12 mouse cellular contexts compared by ENCODE assay signal in genomic region chr9:106675965-106676364, GRCm38 (mm10). TPM values are rescaled to one million over a fixed set of nuclear protein-coding genes. Genes with fewer than 3 reads are reported as not detected.
DNase-seq lines count a peak whose midpoint lies in the region; ATAC-seq and TF ChIP-seq lines count a peak whose summit lies in the region.
"Had no signal": no experiment of that assay in that cellular context is flagged by ENCODE, and none has a peak within 500 bp of the region (broad histone marks: within the 10 kb centered on the region; RNA-seq: fewer than 3 reads in every experiment).

No protein-coding gene starts in this region.

- H3K27me3 ChIP-seq in hindbrain, postnatal 0 days (ENCODE audit: insufficient read depth, low read length): no peaks in the 10 kb centered on the region
- H3K27me3 ChIP-seq in hindbrain, embryonic 10.5 days (ENCODE audit: insufficient read depth, poor library complexity, severe bottlenecking): no peaks in the 10 kb centered on the region
- no peaks in the 10 kb centered on the region for H3K27me3 ChIP-seq in midbrain, embryonic 13.5 days
- H3K27me3 ChIP-seq in midbrain, embryonic 10.5 days (ENCODE audit: low read depth, poor library complexity, severe bottlenecking): no peaks in the 10 kb centered on the region
- no peaks in the 10 kb centered on the region for H3K27me3 ChIP-seq in forebrain, embryonic 16.5 days (replicated peaks; ENCODE audit: control insufficient read depth, insufficient read depth, low read length)
- H3K27me3 ChIP-seq: limb, embryonic 15.5 days had no signal

- no peak overlapping the region for H3K27ac ChIP-seq in hindbrain, postnatal 0 days
- H3K27ac ChIP-seq in hindbrain, embryonic 10.5 days: no peak overlapping the region
- H3K27ac ChIP-seq in midbrain, embryonic 13.5 days: no peak overlapping the region
- H3K27ac ChIP-seq in midbrain, embryonic 10.5 days (replicated peaks): no peak overlapping the region
- H3K27ac ChIP-seq in forebrain, embryonic 16.5 days (ENCODE audit: low read length): no peak overlapping the region
- peak overlapping the region; percentile 80; the same call in 1 of the 2 replicates for H3K27ac ChIP-seq in olfactory bulb, adult 2 months (ENCODE audit: insufficient read depth, low read depth, low read length)
- H3K27ac ChIP-seq: limb, embryonic 15.5 days had no signal

- peaks cover 54% of the 10 kb centered on the region for H3K36me3 ChIP-seq in hindbrain, postnatal 0 days (ENCODE audit: insufficient read depth, low read length)
- peaks cover 48% of the 10 kb centered on the region for H3K36me3 ChIP-seq in hindbrain, embryonic 10.5 days
- peaks cover 30% of the 10 kb centered on the region for H3K36me3 ChIP-seq in midbrain, embryonic 13.5 days
- H3K36me3 ChIP-seq in midbrain, embryonic 10.5 days: peaks cover 47% of the 10 kb centered on the region
- H3K36me3 ChIP-seq in forebrain, embryonic 16.5 days (ENCODE audit: control insufficient read depth, insufficient read depth): peaks cover 3% of the 10 kb centered on the region; the same call in 1 of the 2 replicates

- H3K9ac ChIP-seq in hindbrain, postnatal 0 days (replicated peaks; ENCODE audit: low read length): no peak overlapping the region
- no peak overlapping the region for H3K9ac ChIP-seq in midbrain, embryonic 13.5 days (replicated peaks)
- no peak overlapping the region for H3K9ac ChIP-seq in forebrain, embryonic 16.5 days (replicated peaks; ENCODE audit: low read depth, low read length)
- H3K9ac ChIP-seq: limb, embryonic 15.5 days had no signal

- no peak for DNase-seq in hindbrain, postnatal 0 days (ENCODE audit: low spot score)
- no peak for DNase-seq in hindbrain, embryonic 10.5 days (ENCODE audit: low spot score)
- DNase-seq in midbrain, embryonic 10.5 days (ENCODE audit: low spot score): no peak
- no peak for DNase-seq in ovary, adult 18-20 months (ENCODE audit: low spot score)
- no peak for DNase-seq in layer of hippocampus, adult 8-10 months (ENCODE audit: low spot score in 2 of 2)

- H3K4me1 ChIP-seq in hindbrain, postnatal 0 days (ENCODE audit: insufficient read depth, low read length): no peaks in the 10 kb centered on the region
- no peaks in the 10 kb centered on the region for H3K4me1 ChIP-seq in hindbrain, embryonic 10.5 days (replicated peaks)
- H3K4me1 ChIP-seq in midbrain, embryonic 13.5 days (replicated peaks): no peaks in the 10 kb centered on the region
- H3K4me1 ChIP-seq in midbrain, embryonic 10.5 days: no peaks in the 10 kb centered on the region
- no peaks in the 10 kb centered on the region for H3K4me1 ChIP-seq in forebrain, embryonic 16.5 days (replicated peaks; ENCODE audit: control insufficient read depth, insufficient read depth, low read length)
- peaks cover 57% of the 10 kb centered on the region for H3K4me1 ChIP-seq in olfactory bulb, adult 2 months (ENCODE audit: control insufficient read depth, insufficient read depth, low read length)
- H3K4me1 ChIP-seq: limb, embryonic 15.5 days had no signal

- H3K4me2 ChIP-seq in hindbrain, postnatal 0 days (ENCODE audit: low read depth, low read length): no peak overlapping the region
- no peak overlapping the region for H3K4me2 ChIP-seq in midbrain, embryonic 13.5 days (replicated peaks)
- H3K4me2 ChIP-seq in forebrain, embryonic 16.5 days (ENCODE audit: low read length): no peak overlapping the region
- H3K4me2 ChIP-seq: limb, embryonic 15.5 days had no signal

- ATAC-seq in hindbrain, postnatal 0 days: 0 out of 2 replicates have a peak, but pooled peaks have one; percentile 21
- peak; percentile 55; the same call in 1 of the 2 replicates for ATAC-seq in midbrain, embryonic 13.5 days
- peak; percentile 36; the same call in 1 of the 2 replicates for ATAC-seq in forebrain, embryonic 16.5 days

- 76% methylated on average over 9 of the region's 9 CpGs for WGBS in hindbrain, postnatal 0 days
- 76% methylated on average over 9 of the region's 9 CpGs for WGBS in hindbrain, embryonic 10.5 days
- WGBS in midbrain, embryonic 13.5 days: 83% methylated on average over 9 of the region's 9 CpGs
- 80% methylated on average over 9 of the region's 9 CpGs for WGBS in midbrain, embryonic 10.5 days
- WGBS in forebrain, embryonic 16.5 days: 79% methylated on average over 9 of the region's 9 CpGs
- 34% methylated on average over 9 of the region's 9 CpGs for WGBS in olfactory bulb, adult 2 months

- H3K4me3 ChIP-seq in hindbrain, postnatal 0 days (ENCODE audit: low read length): no peak overlapping the region
- no peak overlapping the region for H3K4me3 ChIP-seq in hindbrain, embryonic 10.5 days
- H3K4me3 ChIP-seq in midbrain, embryonic 13.5 days (replicated peaks): no peak overlapping the region
- H3K4me3 ChIP-seq in midbrain, embryonic 10.5 days: no peak overlapping the region
- H3K4me3 ChIP-seq in forebrain, embryonic 16.5 days (replicated peaks; ENCODE audit: low read length): no peak overlapping the region
- no peak overlapping the region for H3K4me3 ChIP-seq in olfactory bulb, adult 2 months (ENCODE audit: insufficient read depth, low read depth, low read length)
- H3K4me3 ChIP-seq: limb, embryonic 15.5 days had no signal

- no peak for TF ChIP-seq CTCF in hindbrain, postnatal 0 days (IDR thresholded peaks at IDR 0.05; ENCODE audit: low read depth)
- TF ChIP-seq CTCF in olfactory bulb, adult 2 months (IDR thresholded peaks at IDR 0.05; ENCODE audit: insufficient read depth, low read depth, low read length): no peak

- TF ChIP-seq POLR2A in olfactory bulb, adult 2 months (IDR thresholded peaks at IDR 0.05; ENCODE audit: insufficient read depth, low read depth, low read length): no peak

- no peaks in the 10 kb centered on the region for H3K9me3 ChIP-seq in hindbrain, postnatal 0 days (ENCODE audit: low read length)
- no peaks in the 10 kb centered on the region for H3K9me3 ChIP-seq in hindbrain, embryonic 10.5 days
- H3K9me3 ChIP-seq in midbrain, embryonic 13.5 days: no peaks in the 10 kb centered on the region
- no peaks in the 10 kb centered on the region for H3K9me3 ChIP-seq in midbrain, embryonic 10.5 days (replicated peaks)
- no peaks in the 10 kb centered on the region for H3K9me3 ChIP-seq in forebrain, embryonic 16.5 days (ENCODE audit: control insufficient read depth, low read length)
- H3K9me3 ChIP-seq: limb, embryonic 15.5 days had no signal

RNA-seq across cellular contexts. Expression of gene Tex264, which starts 9.8 kb away (rescaled TPM):
- 91.4 and 107 TPM in 2 replicates for total RNA-seq in hindbrain, postnatal 0 days (2014; rRNA removed)
- 86.7 and 91.7 TPM in 2 replicates for polyA plus RNA-seq in hindbrain, postnatal 0 days (2015; fragmentation: Nextera tagmentation; extraction: Ambion mirVana)
- polyA plus RNA-seq in hindbrain, embryonic 10.5 days (2016; fragmentation: Nextera tagmentation; extraction: Ambion mirVana): 31.3 and 31.6 TPM in 2 replicates
- 36.8 and 36.9 TPM in 2 replicates for polyA plus RNA-seq in midbrain, embryonic 13.5 days (2015; fragmentation: Nextera tagmentation; extraction: Ambion mirVana)
- 26.4 and 30.2 TPM in 2 replicates for polyA plus RNA-seq in midbrain, embryonic 10.5 days (2016; fragmentation: Nextera tagmentation; extraction: Ambion mirVana)
- 57.2 and 59.7 TPM in 2 replicates for polyA plus RNA-seq in forebrain, embryonic 16.5 days (2015; fragmentation: Nextera tagmentation; extraction: Ambion mirVana)
- polyA plus RNA-seq in olfactory bulb, adult 2 months (2012; ENCODE audit: insufficient read depth, insufficient read length, low replicate concordance, missing spikeins): not detected in 2 replicates
- total RNA-seq in layer of hippocampus, adult 8-10 months (2022): 100 to 1,000 TPM in 1 of 4 experiments, 10 to 100 TPM in 3; 82.1 to 103 (median 92.2) TPM

RNA-seq across cellular contexts. Expression of gene Grm2, which starts 20.1 kb away (rescaled TPM):
- total RNA-seq in hindbrain, postnatal 0 days (2014; rRNA removed): 12.2 and 14.3 TPM in 2 replicates
- polyA plus RNA-seq in hindbrain, postnatal 0 days (2015; fragmentation: Nextera tagmentation; extraction: Ambion mirVana): 9.8 and 12.0 TPM in 2 replicates
- polyA plus RNA-seq in hindbrain, embryonic 10.5 days (2016; fragmentation: Nextera tagmentation; extraction: Ambion mirVana): 21.5 and 25.9 TPM in 2 replicates
- 7.7 and 9.6 TPM in 2 replicates for polyA plus RNA-seq in midbrain, embryonic 13.5 days (2015; fragmentation: Nextera tagmentation; extraction: Ambion mirVana)
- 11.8 and 18.9 TPM in 2 replicates for polyA plus RNA-seq in midbrain, embryonic 10.5 days (2016; fragmentation: Nextera tagmentation; extraction: Ambion mirVana)
- polyA plus RNA-seq in forebrain, embryonic 16.5 days (2015; fragmentation: Nextera tagmentation; extraction: Ambion mirVana): 10.2 and 14.1 TPM in 2 replicates
- not detected in 2 replicates for polyA plus RNA-seq in olfactory bulb, adult 2 months (2012; ENCODE audit: insufficient read depth, insufficient read length, low replicate concordance, missing spikeins)
- 10 to 100 TPM; 56.9 to 66.6 (median 59.3) TPM for total RNA-seq in layer of hippocampus, adult 8-10 months (2022)
- total RNA-seq: gastrocnemius, postnatal 4 days; heart, postnatal 36 days had no signal

RNA-seq across cellular contexts. Expression of gene Iqcf6, which starts 49.6 kb away (rescaled TPM):
- not detected in 2 replicates for total RNA-seq in hindbrain, postnatal 0 days (2014; rRNA removed)
- not detected in 2 replicates for polyA plus RNA-seq in hindbrain, postnatal 0 days (2015; fragmentation: Nextera tagmentation; extraction: Ambion mirVana)
- polyA plus RNA-seq in hindbrain, embryonic 10.5 days (2016; fragmentation: Nextera tagmentation; extraction: Ambion mirVana): not detected in 2 replicates
- polyA plus RNA-seq in midbrain, embryonic 13.5 days (2015; fragmentation: Nextera tagmentation; extraction: Ambion mirVana): not detected in 2 replicates
- polyA plus RNA-seq in midbrain, embryonic 10.5 days (2016; fragmentation: Nextera tagmentation; extraction: Ambion mirVana): not detected in 2 replicates
- polyA plus RNA-seq in forebrain, embryonic 16.5 days (2015; fragmentation: Nextera tagmentation; extraction: Ambion mirVana): not detected in 2 replicates
- polyA plus RNA-seq in olfactory bulb, adult 2 months (2012; ENCODE audit: insufficient read depth, insufficient read length, low replicate concordance, missing spikeins): not detected in 2 replicates
- total RNA-seq in layer of hippocampus, adult 8-10 months (2022): not detected
- total RNA-seq: gastrocnemius, postnatal 4 days; heart, postnatal 36 days had no signal
- polyA plus RNA-seq: limb, embryonic 15.5 days; midbrain, embryonic 14.5 days had no signal

Comparison
In these comparisons a context has a peak if more than half of its experiments do, and no peak if none do; other contexts are left out.
1. RNA of gene Tex264, which starts 9.8 kb away (polyA plus RNA-seq): 86.7 to 91.7 TPM in hindbrain, postnatal 0 days, 57.2 to 59.7 TPM in forebrain, embryonic 16.5 days, 36.8 to 36.9 TPM in midbrain, embryonic 13.5 days, 31.3 to 31.6 TPM in hindbrain, embryonic 10.5 days and 26.4 to 30.2 TPM in midbrain, embryonic 10.5 days; not detected in olfactory bulb, adult 2 months; every median in the first group is over 10 times any median in the second.
2. Peak in every context shown above with its lines, with median percentiles within 50 percentile points of each other: ATAC-seq.